Mouse (Mus musculus): ENCODE data around the gene Plscr5. TPM values are rescaled to one million over a fixed set of nuclear protein-coding genes. Genes with fewer than 3 reads are reported as not detected.
"Not testable (repeated sequence)": the region's sequence is repeated elsewhere in the genome, so short reads cannot be mapped to it uniquely, and the experiment has no call there.

The Plscr5 gene
- not detected for total RNA-seq (2021)

DNA sequence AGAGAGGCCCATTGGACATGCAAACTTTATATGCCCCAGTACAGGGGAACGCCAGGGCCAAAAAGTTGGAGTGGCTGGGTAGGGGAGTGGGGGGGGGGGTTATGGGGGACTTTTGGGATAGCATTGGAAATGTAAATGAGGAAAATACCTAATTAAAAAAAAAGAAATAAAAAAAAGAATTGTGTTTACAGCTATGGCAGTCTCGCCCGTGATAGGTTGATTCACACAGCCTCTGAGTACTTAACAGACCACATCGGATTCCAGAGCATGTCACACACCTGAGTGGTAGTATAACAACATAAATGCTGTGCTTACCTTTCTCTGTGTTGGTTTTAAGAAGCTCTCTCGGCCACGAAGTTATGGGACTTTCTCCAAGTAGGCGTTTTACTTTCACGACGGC is at the start of gene Plscr5:
Plscr5 (plus strand) TSS at position 301 of the 400 bp plus-strand sequence.
- DNase-seq (ENCODE audit: low spot score); intact Hi-C loops (cut with DNase I): not testable (repeated sequence)

DNA sequence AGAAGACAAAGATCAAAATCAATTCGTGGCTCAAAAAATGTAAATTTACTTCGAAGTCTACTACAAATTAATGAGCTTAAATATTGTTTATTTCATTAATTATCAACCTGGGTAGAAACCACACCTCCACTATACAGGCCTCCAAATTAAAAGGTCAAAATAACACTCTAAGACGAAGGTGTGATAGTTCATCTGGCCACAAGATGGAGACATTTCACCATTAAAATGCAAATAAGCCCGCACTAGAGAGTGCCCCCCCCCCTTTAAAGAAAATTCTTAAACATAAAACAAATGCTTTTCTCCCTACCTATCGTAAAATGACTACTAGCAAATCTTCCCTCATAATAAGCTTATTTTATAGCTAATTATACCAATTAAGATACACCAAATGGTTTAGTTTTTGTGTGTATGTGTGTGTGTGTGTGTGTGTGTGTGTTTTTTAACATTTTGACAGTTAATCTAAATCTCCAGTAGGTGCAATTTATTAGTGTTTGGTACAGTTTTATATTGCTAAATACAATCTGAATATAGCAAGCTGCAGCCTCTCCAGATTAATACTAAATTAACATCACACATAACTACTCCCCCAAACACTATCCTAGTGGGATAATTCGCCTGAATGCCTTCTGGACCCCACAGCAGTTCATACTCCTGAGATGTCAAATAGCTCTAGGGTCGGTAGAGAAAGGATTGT is 45.0 kb upstream of the Plscr5 start:
- intact Hi-C loops (cut with DNase I), result loop anchor here (1.0 to 10.0 kb wide), 4 partner anchors 60 to 727 kb away; no protein-coding TSS in a partner anchor
- DNase-seq (ENCODE audit: low spot score), result no peak

GRCm38 (mm10) chr9:92162213-92162612 is 30.5 kb upstream of the Plscr5 start:
- DNase-seq (ENCODE audit: low spot score), result no peak
- intact Hi-C loops (cut with DNase I), result no loop called here

GRCm38 (mm10) chr9:92173318-92173985 is 19.3 kb upstream of the Plscr5 start:
- no peak for DNase-seq (ENCODE audit: low spot score)
- intact Hi-C loops (cut with DNase I), result no loop called here

DNA sequence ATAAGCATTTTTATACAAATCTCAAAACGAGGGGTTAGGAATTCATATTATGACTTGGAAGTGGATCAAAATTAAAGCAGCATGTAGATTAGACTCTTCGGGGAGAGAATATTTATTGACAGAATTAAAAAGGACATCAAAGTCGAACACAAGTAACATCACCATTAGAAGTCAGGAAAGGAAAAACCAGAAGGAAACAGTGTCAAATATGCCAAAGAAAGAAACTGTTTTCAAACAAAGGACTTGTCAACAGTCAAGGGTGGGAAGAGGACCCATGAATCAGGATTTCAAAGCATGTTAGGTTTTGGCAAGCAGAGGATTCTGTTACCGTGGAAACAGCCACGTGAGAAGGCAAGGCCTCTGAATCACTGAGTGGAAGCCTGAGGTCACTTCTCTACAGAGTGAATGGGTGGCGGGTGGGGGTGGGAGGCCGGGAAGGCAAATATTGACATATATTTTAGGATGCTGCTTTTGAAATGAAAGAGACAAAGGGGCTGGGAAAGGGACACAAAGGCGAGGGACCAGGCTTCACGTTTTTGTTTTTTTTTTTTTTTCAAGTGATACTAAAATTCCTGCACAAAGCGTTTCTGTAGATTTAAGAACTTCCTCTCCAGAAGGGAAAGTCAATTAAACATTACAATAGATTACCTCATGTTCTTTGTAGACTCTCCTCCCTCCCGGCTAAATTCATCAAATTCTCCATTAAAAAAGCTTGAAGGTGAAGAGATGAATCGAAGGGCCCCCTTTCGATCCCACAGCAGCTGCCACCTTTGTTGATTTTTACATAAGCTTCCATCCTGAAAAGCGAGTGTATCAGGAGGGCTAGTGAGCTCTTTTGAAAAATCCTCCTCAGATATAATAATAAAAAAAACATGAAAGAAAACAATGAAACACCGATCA is 18.3 kb upstream of the Plscr5 start:
- DNase-seq (ENCODE audit: low spot score), result no peak
- intact Hi-C loops (cut with DNase I), result no loop called here

DNA sequence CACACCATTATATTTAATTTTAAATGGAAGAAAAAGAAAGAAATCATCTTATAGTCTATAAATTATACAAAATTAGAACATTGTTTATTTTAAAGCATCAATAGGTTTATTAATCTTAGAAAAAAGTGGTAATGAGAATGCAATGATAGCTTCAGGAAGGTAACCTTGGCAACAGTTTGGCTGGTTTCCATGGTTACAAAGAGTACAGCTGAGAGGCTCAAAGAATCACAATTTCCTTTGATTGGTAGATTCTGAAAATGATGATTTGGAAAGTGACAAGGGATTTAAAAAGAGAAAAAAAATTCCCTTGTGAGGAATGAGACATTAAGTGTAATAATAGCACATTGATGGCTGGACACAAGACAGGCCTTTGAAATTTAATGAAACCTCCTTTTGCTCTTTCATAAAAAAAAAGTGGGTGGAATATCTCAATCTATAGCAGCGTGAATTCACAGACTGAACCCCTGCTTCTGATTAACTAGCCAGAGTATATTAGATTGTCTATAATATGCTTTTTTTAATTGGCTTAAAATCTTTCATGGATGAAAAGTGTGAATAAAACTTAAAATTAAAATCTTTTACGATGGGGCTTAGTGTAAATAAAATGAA is 13.8 kb upstream of the Plscr5 start:
- intact Hi-C loops (cut with DNase I), result no loop called here
- no peak for DNase-seq (ENCODE audit: low spot score)

- no peak for DNase-seq (ENCODE audit: low spot score)
- intact Hi-C loops (cut with DNase I), result no loop called here
These were observed 1.4 kb upstream of the Plscr5 start for GRCm38 (mm10) chr9:92191295-92191694.

GRCm38 (mm10) chr9:92198408-92198807 is 5.7 kb downstream of the Plscr5 start:
- no peak for DNase-seq (ENCODE audit: low spot score)
- intact Hi-C loops (cut with DNase I), result no loop called here

GRCm38 (mm10) chr9:92199564-92199963 is 6.8 kb downstream of the Plscr5 start:
- DNase-seq (ENCODE audit: low spot score), result no peak
- intact Hi-C loops (cut with DNase I), result no loop called here

GRCm38 (mm10) chr9:92204397-92204796 is 11.7 kb downstream of the Plscr5 start:
- intact Hi-C loops (cut with DNase I), result no loop called here
- no peak for DNase-seq (ENCODE audit: low spot score)

- intact Hi-C loops (cut with DNase I), result loop anchor here (1.0 kb wide), 1 partner anchor 60 kb away; no protein-coding TSS in a partner anchor
- no peak for DNase-seq (ENCODE audit: low spot score)
These were observed 14.6 kb downstream of the Plscr5 start for GRCm38 (mm10) chr9:92207307-92207706.

DNA sequence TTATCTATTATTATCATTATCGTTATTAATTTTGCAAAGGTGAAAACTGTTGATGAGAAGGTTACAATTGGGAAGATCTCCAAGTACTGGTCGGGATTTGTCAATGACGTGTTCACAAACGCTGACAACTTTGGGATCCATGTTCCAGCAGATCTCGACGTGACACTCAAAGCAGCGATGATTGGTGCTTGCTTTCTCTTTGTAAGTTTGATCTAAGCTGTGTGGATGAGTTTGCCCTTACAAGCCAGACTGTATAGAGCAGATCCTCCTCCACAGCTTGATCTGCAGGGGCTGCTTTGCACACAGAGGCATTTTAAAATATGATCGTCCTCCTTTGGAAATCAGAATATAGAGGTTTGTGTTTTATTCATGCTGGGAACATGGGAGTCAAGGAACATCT is 15.0 kb downstream of the Plscr5 start:
- no peak for DNase-seq (ENCODE audit: low spot score)
- intact Hi-C loops (cut with DNase I), result loop anchor here (1.0 kb wide), 1 partner anchor 60 kb away; no protein-coding TSS in a partner anchor

DNA sequence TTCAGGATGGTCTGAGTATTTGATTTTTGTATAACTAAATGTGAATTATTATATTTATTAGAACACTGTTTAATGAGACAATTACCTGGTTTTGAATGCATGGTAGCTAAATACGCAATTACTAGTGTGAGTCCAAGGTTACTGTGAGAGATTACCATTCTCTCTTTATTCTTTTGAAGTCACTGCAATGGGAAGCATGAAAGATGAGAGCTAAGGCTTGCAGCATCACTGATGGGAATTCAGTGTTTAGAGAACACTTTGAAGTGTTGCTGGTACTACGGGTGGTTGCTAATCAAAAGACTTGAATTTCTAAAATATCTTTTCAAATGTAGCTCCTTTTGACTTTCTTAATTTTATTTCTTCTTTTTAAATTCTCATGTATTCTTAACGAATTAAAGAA is 17.1 kb downstream of the Plscr5 start:
- intact Hi-C loops (cut with DNase I), result no loop called here
- no peak for DNase-seq (ENCODE audit: low spot score)

DNA sequence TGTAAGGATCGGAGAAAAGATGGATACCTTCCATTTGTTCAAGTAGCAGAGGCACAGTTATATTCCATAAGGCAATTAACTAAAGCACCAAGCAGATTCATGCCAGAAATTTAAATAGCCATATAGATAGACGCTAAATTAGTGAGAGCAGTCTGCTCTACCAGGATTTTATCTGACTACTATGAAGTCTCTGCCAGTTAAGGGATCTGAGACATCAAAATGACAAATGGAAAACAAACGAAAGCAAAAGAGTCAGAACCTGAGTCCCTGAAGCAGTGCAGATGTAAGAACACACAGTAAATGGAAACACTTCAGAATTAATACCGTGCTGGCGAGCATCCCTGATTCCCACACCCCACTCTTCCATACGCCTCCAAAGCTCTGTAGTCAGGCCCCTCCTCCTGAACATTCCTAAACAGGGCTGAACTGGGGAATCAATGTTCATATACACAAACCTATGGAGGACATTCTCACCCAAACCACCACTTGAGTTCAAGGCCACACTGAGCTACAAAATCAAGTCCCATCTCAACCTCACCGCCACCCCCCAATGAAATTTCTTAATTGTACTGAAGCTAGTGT is 17.7 kb downstream of the Plscr5 start:
- intact Hi-C loops (cut with DNase I), result no loop called here
- DNase-seq (ENCODE audit: low spot score), result no peak

GRCm38 (mm10) chr9:92211048-92211447 is 18.3 kb downstream of the Plscr5 start:
- intact Hi-C loops (cut with DNase I), result no loop called here
- DNase-seq (ENCODE audit: low spot score), result no peak

GRCm38 (mm10) chr9:92217484-92217883 is 24.7 kb downstream of the Plscr5 start:
- intact Hi-C loops (cut with DNase I), result loop anchor here (2.0 to 5.0 kb wide), 4 partner anchors 35 to 395 kb away; no protein-coding TSS in a partner anchor
- no peak for DNase-seq (ENCODE audit: low spot score)

DNA sequence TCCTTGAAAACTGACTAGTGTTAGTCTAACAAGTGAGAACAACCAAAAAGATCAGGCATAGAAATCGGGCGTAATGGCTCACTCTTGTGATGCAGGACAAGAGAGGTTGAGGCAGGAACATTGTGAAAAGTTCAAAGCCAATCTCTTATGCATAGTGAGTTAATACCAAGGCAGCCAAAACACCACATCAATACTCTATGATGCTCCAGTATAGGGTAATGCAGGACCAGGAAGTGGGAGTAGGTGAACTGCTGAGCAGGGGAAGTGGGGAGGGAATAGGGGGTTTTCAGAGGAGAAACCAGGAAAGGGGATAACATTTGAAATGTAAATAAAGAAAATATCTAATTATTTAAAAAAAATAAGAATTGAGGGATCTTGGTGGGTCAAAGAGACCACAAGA is 25.2 kb downstream of the Plscr5 start:
- intact Hi-C loops (cut with DNase I), result loop anchor here (2.0 to 5.0 kb wide), 4 partner anchors 34 to 394 kb away; no protein-coding TSS in a partner anchor
- no peak for DNase-seq (ENCODE audit: low spot score)

- intact Hi-C loops (cut with DNase I), result loop anchor here (5.0 kb wide), 1 partner anchor 57 kb away; the partner anchor contains the start of gene Plscr2
- no peak for DNase-seq (ENCODE audit: low spot score)
These were observed 27.4 kb downstream of the Plscr5 start for GRCm38 (mm10) chr9:92220151-92220550.

- intact Hi-C loops (cut with DNase I), result loop anchor here (1.0 to 5.0 kb wide), 2 partner anchors 56 to 153 kb away; partner anchors contain the start of gene Plscr2
- no peak for DNase-seq (ENCODE audit: low spot score)
These were observed 28.7 kb downstream of the Plscr5 start for GRCm38 (mm10) chr9:92221480-92221879.

Measured in heart, postnatal 25 days (tissue).